Mouse (Mus musculus): ENCODE measurements around the gene Pus7l. TPM values are rescaled to one million over a fixed set of nuclear protein-coding genes. Genes with fewer than 3 reads are reported as not detected.
A peak's percentile ranks its signal among the peaks of the same experiment; 100 is the strongest.

The Pus7l gene
- total RNA-seq (2014; fragmentation: Nextera tagmentation): 13.2 TPM in 2 replicates
- 14.0 and 17.3 TPM in 2 replicates for total RNA-seq (2017)

GRCm38 (mm10) chr15:94543409-94544051 is at the start of gene Pus7l, which contains the start of gene Irak4:
TSS of gene Pus7l (minus strand) at chr15:94543547.
TSS of gene Irak4 (plus strand) at chr15:94543643.
- peak; percentile 99 for ATAC-seq (replicated peaks; ENCODE audit: low FRiP score, low TSS enrichment, poor library complexity, severe bottlenecking)

DNA sequence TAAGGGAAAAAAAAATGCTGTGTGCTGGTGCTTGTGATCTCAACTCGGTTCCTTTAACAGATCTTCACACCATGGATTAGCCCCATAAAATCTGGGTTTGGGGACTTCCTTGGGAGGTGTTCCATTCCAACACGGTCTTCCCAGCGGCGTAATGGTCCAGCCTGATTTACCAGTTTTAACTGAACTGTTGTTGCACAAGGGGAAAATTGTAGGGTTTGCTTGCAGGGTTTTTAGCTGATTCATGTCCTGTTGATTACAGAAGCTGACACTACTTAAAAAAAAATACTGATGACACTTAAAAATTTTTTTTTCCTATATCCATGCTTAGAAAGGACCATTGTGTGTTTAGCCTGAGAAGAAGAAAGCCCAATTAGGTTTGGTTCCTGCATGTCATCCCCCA is 48.0 kb upstream of the Pus7l start:
- no peak for ATAC-seq (replicated peaks; ENCODE audit: low FRiP score, low TSS enrichment, poor library complexity, severe bottlenecking)

GRCm38 (mm10) chr15:94590083-94590482 is 46.7 kb upstream of the Pus7l start:
- ATAC-seq (replicated peaks; ENCODE audit: low FRiP score, low TSS enrichment, poor library complexity, severe bottlenecking): no peak

DNA sequence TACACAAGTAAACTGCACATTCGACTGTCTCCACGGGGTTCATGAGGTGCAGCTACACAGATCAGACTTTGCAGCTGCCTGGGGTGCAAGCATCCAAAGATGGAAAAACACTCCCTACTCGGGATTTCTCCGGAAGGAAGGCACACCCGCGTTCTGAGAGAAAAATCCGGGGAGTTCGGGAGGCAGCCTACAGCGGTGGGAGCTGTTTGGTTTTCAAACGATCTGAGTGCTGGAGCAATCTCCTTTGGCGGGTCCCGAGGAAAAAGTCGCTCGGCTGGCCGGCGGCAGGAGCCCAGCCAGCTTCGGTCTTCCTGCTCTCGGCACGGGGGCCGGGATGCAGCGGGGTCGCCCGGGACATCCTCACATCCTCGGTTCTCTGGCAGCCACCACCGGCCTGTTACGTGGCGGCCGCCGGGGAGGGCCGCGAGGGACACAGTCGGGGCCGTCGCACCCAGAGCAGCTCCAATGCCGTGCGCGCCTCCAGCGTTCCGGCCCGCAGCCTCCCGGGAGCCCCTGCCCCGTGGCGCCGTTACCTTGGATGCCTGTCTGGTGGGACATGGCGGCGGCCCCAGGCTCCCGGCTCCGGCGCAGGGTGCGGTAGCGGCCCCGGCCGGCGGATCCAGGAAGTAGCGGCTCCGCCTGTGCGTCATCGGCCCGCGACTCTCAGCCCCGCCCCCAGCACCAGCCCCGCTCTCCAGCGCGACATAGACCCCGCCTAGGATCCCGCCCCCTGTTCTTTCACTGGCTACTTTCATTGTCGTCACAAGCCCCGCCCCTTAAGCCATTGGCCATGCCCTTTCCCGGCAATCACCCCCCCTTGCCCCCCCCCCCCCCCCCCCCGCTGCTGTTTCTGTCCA is 46.1 kb upstream of the Pus7l start, which contains the start of gene Twf1:
Gene Twf1 (minus strand): TSS at position 671 of the 857 bp plus-strand sequence.
- peak; percentile 99 for ATAC-seq (replicated peaks; ENCODE audit: low FRiP score, low TSS enrichment, poor library complexity, severe bottlenecking)

DNA sequence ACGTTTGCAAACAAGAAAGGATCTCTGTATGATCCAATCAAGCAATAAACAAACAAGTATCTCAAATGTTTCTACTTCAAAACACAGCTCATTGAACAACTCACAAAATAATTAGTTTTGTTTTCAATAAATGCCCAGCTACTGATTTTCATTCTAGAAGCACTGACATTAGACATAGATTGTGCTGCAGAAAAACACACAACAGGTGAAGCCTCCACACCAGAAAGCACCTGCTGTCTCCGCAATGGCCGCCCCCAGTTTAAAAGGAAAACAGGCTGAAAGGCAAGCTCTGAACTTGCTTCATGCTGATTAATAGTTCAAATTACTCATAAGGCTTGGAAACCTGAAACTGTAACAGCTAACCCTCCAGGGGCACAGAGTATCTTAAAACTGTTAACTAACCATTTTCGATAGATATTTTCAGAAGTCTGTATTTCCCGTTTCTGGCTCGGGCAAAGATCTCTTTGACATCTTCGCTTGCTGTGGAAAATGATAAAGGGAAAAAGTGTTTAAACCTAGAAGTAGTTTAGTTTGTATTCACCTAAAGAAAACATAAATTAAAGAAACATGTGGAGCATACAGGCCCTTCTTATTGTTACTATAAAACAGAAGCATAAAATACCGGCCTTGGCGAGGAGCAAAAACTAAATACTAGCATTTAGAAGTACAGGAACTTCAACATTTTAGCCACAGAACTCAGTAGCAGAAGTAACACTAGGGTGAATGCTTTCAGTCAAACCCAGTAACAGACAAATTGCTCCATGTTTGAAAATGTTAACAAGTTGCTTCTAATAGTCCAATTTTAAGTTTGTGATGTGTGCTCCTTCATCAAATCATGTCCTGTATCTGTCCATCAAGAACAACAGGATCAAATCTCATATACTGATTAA is 44.7 kb upstream of the Pus7l start:
- no peak for ATAC-seq (replicated peaks; ENCODE audit: low FRiP score, low TSS enrichment, poor library complexity, severe bottlenecking)

DNA sequence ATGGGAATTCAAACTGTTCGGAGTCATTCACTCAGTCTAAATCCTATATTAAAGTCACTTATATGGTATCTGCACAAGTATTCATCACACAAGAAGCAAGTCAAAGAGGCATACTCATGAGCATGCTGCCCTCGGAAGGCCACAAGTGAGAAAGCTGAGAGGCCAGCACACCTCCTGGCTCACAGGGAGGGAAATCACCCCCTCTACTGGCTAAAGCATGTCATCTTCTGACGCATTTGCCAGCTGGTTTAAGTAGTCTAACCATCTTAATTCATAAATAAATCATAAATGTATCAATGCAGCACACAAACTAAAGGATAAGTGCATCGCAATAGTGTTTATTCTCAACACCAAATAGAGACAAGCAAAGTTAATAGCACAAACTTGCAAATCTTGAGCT is 41.4 kb upstream of the Pus7l start:
- ATAC-seq (replicated peaks; ENCODE audit: low FRiP score, low TSS enrichment, poor library complexity, severe bottlenecking): no peak

DNA sequence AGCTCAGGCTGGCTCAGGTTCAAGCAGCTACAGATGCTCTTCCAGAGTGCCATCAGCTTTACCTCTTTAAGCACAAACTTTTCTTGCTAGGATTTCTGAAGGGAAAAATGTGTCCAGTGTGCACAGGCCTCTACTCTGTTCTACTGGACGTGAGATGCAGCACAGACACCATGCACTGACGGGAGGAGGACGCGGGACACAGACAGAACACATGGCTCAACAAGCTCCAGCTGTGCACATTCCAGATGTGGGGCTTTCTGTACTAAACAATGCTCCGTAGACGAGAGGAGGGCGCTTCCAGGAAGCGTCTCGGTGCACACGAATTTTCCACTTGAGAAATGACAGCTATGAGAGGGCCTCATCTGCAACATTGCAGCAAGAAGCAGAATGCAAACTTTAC is 39.8 kb upstream of the Pus7l start:
- no peak for ATAC-seq (replicated peaks; ENCODE audit: low FRiP score, low TSS enrichment, poor library complexity, severe bottlenecking)

- ATAC-seq (replicated peaks; ENCODE audit: low FRiP score, low TSS enrichment, poor library complexity, severe bottlenecking): no peak
Observed at GRCm38 (mm10) chr15:94582000-94582593, 38.8 kb upstream of the Pus7l start.

DNA sequence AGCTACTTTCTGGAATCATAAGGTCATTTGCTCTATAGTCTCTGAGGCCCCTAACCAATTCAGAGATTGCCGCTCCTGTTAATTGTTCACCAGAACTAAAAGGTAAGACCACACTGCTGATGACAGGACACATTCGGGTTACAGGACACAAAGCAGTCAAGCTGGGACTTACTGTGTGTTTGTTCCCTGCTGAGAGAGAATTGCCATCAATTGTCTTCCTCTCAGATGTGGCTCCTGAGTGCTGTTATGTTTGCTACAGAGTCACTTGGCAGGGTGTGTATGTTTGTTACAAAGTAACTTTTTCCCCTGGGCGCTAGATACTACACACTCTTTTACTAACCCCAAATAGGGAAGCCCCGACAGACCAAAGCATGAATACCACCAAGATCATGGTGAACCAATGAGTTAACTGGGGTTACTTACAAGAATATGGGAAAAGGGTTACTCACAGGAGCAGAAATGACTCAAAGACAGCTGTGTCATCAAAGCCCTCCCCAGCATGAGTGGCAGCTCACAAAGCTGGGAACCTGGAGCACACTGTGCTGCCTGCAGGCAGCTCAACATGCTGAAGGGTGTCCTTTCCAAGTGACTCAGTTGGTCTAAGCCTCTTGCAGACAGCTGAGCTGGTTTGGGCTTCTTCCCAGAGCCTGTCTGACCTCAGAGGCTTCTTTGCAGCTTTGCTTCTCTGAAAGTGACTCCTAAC is 31.4 kb upstream of the Pus7l start:
- no peak for ATAC-seq (replicated peaks; ENCODE audit: low FRiP score, low TSS enrichment, poor library complexity, severe bottlenecking)

DNA sequence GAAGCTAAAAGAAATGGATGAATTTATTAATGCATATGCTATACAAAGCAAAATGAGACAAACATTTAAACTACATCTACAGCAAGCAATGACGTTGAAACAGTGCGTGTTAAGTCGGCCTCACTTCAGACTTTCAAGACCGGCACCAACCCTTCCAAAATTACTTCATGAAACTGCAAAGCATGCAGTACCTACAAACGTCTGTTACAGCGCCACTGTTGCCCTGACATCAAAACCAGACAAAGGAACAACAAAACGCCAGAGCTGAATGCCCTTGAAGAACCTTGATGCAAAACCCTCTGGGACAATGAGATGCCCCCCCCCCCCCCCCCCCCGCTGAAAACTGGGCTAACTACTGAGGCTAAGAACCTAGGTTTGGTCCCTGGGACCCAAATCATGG is 29.4 kb upstream of the Pus7l start:
- no peak for ATAC-seq (replicated peaks; ENCODE audit: low FRiP score, low TSS enrichment, poor library complexity, severe bottlenecking)

DNA sequence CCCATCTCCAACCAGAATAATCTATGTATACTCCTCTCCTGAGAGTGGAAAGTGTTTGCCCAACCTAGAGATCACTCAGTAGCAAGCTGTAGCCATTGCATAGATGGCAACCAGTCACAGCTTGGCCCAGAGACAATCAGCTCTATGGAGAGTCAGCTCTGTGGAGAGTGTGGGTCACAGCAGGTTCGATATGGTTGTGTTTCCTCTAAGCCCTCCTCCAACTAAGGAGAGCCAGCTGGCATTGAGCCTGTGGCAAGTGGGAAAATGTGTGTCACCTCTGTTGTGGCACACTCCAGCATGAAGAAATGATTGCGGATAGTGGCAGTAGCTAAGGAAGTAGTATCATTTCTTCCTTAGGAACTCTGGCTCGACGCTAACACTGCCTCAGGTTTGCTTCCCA is 28.2 kb upstream of the Pus7l start:
- ATAC-seq (replicated peaks; ENCODE audit: low FRiP score, low TSS enrichment, poor library complexity, severe bottlenecking): no peak

GRCm38 (mm10) chr15:94568496-94569182 is 25.3 kb upstream of the Pus7l start:
- no peak for ATAC-seq (replicated peaks; ENCODE audit: low FRiP score, low TSS enrichment, poor library complexity, severe bottlenecking)

DNA sequence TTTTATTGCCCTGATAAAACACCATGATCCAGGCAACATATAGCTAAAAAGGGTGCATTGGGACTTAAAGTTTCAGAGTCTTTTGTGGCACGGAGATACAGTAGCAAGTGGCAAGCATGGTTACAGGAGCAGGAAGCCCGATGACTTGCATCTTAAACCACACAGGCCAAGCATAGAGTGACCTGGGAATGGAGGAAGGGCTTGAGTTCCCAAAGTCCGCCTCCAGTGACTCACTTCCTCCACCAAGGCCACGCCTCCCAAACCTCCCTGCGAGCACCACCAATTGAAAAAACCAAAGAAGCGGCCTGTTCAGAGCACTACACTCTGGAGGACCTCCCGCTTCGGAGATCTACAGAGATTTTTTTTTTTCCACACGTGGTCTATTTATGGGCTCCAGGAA is 22.5 kb upstream of the Pus7l start:
- ATAC-seq (replicated peaks; ENCODE audit: low FRiP score, low TSS enrichment, poor library complexity, severe bottlenecking): peak; percentile 97

- no peak for ATAC-seq (replicated peaks; ENCODE audit: low FRiP score, low TSS enrichment, poor library complexity, severe bottlenecking)
Observed at GRCm38 (mm10) chr15:94564909-94565308, 21.6 kb upstream of the Pus7l start.

DNA sequence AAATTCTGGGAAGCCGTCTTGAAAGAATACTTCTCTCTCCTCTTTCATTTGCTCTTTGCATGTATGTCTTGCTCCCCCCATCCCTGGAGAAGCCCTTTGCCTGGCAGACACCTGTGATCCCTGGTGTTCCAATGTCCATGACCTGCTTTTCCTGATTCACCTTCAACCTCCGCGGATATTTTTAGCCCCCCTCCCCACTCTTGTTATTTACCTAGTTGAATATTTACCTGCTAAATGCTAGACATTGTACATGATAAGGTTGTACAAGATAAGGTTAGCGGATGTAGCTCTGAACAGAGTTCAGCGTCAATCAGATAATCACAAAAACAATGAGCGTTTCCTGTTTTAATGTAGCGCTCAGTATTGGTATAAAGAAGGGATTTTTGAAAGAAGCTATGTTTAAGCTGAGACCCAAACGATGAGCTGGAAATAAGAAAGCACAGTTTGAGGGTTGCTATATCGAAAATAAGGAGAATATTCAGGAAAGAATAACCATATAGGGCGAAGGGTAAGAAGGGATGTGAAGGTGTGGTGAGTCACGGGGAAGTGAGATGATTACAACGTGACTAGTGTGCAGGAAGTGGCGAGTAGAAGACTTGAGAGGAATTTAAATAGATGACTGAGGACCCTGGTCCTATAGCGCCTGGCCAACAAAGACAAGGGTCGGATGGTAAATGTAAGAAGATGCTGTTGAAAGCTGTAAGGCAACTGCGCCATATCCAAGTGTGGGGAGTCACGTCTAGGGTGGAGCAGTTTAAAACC is 15.7 kb upstream of the Pus7l start:
- ATAC-seq (replicated peaks; ENCODE audit: low FRiP score, low TSS enrichment, poor library complexity, severe bottlenecking): no peak

DNA sequence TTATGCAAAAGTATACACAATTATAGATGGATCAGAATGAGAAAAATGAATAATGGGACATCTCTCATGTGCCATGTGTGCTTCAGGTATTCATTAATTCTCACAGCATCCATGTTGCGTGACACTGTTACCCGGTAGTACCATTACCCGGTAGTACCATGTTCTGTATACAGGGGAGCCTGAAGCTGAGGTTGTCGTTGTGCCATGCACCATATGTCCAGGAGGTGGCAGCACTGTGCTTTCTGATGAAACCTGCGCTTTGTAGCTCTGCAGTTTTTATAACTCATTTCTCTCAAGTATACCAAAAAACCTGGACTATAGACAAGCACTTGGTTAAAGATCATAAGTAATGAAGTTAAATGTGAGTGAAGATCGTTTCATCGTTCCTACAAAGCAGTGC is 14.1 kb upstream of the Pus7l start:
- peak; percentile 100 for ATAC-seq (replicated peaks; ENCODE audit: low FRiP score, low TSS enrichment, poor library complexity, severe bottlenecking)

DNA sequence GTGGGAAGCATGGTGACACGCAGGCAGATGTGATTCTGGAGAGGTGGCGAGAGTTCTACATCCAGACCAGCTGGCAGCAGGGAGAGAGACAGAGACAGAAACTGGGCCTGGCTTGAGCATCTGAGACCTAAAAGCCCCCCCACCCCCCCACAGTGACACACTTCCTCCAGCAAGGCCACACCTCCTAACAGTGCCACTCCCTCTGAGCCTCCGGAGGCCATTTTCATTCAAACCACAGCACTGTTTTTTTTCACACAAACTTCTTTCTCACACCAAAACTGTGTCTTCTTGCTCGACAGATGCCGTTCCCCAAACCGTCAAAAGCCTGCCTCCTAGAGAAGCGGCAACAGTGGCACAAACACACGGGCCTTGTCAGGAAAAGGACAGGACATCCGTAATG is 10.2 kb upstream of the Pus7l start:
- ATAC-seq (replicated peaks; ENCODE audit: low FRiP score, low TSS enrichment, poor library complexity, severe bottlenecking): no peak

DNA sequence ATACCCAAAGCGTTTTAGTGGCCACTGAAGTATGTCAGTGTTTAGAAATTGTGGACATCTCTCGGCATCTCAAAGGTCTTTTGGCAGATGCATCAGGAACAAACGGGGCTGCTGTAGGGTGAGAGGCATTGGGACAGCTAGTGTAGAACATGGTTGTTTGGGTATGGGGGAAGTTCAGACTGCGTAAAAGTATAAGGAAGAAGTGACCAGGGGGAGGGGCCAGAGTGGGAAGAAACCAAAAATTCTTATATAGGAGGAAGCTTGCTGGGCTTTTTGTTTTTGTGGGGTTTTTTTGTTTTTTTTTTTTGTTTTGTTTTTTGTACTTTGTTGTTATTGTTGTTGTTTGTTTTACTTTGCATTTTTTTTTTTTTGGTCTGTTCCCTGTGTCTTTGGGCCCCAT is 1.5 kb upstream of the Pus7l start:
- no peak for ATAC-seq (replicated peaks; ENCODE audit: low FRiP score, low TSS enrichment, poor library complexity, severe bottlenecking)
